Mouse (Mus musculus) kidney, adult 2 months (tissue): Measurements from ENCODE around the gene 2900026A02Rik. TPM values are rescaled to one million over a fixed set of nuclear protein-coding genes. Genes with fewer than 3 reads are reported as not detected.
A peak's percentile ranks its signal among the peaks of the same experiment; 100 is the strongest.

ENCODE experiments used
- DNase-seq: peaks from one replicate; pipeline ENCODE4 v3.0.0; 2021
- H3K27ac ChIP-seq: fragments of 200-500 bp; 2 replicates; pipeline ENCODE4 v1.5.1; 2012; ENCODE audit warnings: low read depth, low read length, control low read depth, inconsistent platforms; ENCODE audit not compliant: insufficient read depth
- H3K27me3 ChIP-seq: fragments of 200-500 bp; replicated peaks from 2 replicates; pipeline ENCODE4 v1.6.1; 2012; ENCODE audit warnings: mild to moderate bottlenecking, moderate library complexity, low read length, inconsistent platforms; ENCODE audit not compliant: control insufficient read depth, insufficient read depth
- H3K36me3 ChIP-seq: fragments of 200-500 bp; 2 replicates; pipeline ENCODE4 v1.6.1; 2012; ENCODE audit warnings: mild to moderate bottlenecking, moderate library complexity, low read length, inconsistent platforms; ENCODE audit not compliant: control insufficient read depth, insufficient read depth
- H3K4me1 ChIP-seq: fragments of 200-500 bp; 2 replicates; pipeline ENCODE4 v1.6.1; 2011; ENCODE audit warnings: low read length; ENCODE audit not compliant: control insufficient read depth, insufficient read depth
- H3K4me3 ChIP-seq: fragments of 200-500 bp; 2 replicates; pipeline ENCODE4 v1.5.1; 2011; ENCODE audit warnings: mild to moderate bottlenecking, low read depth, low read length, control low read depth; ENCODE audit not compliant: insufficient read depth
- CTCF ChIP-seq: fragments of 200-500 bp; conservative IDR thresholded peaks from 2 replicates; pipeline ENCODE4 v1.5.1; 2011; ENCODE audit warnings: low read depth, mild to moderate bottlenecking, control low read depth, low read length, moderate library complexity, mixed read lengths; ENCODE audit not compliant: insufficient read depth, insufficient read length
- POLR2A ChIP-seq: fragments of 200-500 bp; IDR thresholded peaks from one replicate; pipeline ENCODE4 v1.6.1; 2011; ENCODE audit warnings: low read depth, low read length, control low read depth
- WGBS: fragments of 180-500 bp; shearing (Covaris S2); methylation state at CpG from one replicate; pipeline ENCODE4 v1.1.7; 2018; 5-methylcytosine and 5-hydroxymethylcytosine counted together
- polyA plus RNA-seq: library from polyadenylated mRNA; depleted of rRNA; stranded (reverse); fragments of >200 nt; gene quantifications from 2 replicates; pipeline ENCODE4 v1.2.3, GENCODE M21; 2012; rRNA removed

Gene 2900026A02Rik
- 14.3 and 15.0 TPM in 2 replicates for polyA plus RNA-seq

DNA sequence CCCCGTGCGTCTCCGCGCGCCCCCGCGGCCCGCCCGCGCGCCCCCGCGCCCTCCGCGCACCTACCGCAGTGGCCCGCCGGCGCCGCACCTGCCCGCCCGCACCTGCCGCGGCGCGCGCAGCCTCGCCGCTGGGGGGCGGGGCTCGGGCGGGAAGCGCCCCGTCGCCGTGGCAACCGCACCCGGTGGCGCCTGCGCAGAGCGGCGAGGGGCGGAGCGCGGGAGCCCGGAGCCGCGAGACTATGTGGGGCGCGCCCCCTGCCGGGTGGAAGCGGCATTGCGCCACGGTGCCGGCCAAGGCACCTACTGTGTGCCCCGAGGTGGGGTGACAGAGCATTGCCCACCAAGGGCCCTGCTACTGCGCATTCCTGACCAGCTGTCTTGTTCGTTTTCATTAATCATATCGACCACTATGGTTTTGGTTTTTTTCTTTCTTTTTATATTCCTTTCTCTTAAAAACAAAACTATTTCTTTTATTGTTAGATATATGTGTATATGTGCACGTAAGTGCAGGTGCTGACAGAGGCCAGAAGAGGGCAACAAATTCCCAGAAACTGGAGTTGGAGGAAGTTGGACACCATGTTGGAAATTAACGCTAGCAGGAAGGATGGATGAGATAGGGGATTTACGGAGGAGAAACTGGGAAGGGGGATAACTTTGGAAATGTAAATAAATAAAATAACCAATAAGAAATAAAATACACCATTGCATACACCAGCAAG is at the start of gene 2900026A02Rik:
2900026A02Rik (minus strand) TSS at position 90 of the 719 bp plus-strand sequence.
- H3K36me3 ChIP-seq, result no peaks in the 10 kb centered on the region
- peak within 1 kb of the TSS; percentile 86 for H3K4me3 ChIP-seq
- peak within 1 kb of the TSS; percentile 80 for H3K27ac ChIP-seq
- H3K27me3 ChIP-seq, result no peaks in the 10 kb centered on the region
- TF ChIP-seq POLR2A, result no peak
- TF ChIP-seq CTCF, result peak; percentile 73
- 13% methylated on average over 53 of the region's 62 CpGs for WGBS
- peak; percentile 89 for DNase-seq
- H3K4me1 ChIP-seq, result peaks cover 33% of the 10 kb centered on the region

- TF ChIP-seq CTCF (no peak), POLR2A (no peak)
- WGBS, result 87% methylated on average over 3 of the region's 3 CpGs
- no peak for DNase-seq
These were observed 49.0 kb upstream of the 2900026A02Rik start for GRCm38 (mm10) chr5:113270043-113270442.

GRCm38 (mm10) chr5:113268246-113268645 is 47.2 kb upstream of the 2900026A02Rik start:
- Histone ChIP-seq H3K27me3 (no peaks in the 10 kb centered on the region), H3K36me3 (no peaks in the 10 kb centered on the region), H3K4me1 (no peaks in the 10 kb centered on the region), H3K27ac (no peak overlapping the region), H3K4me3 (no peak overlapping the region)
- no peak for TF ChIP-seq POLR2A
- no peak for DNase-seq

More at GRCm38 (mm10) chr5:113270043-113270442, 49.0 kb upstream of the 2900026A02Rik start:
- H3K27ac ChIP-seq, result no peak overlapping the region
- H3K4me1 ChIP-seq, result no peaks in the 10 kb centered on the region
- no peaks in the 10 kb centered on the region for H3K27me3 ChIP-seq
- no peak overlapping the region for H3K4me3 ChIP-seq
- no peaks in the 10 kb centered on the region for H3K36me3 ChIP-seq

- WGBS, result 81% methylated on average over 8 of the region's 8 CpGs
- Histone ChIP-seq H3K4me3 (no peak overlapping the region), H3K27me3 (no peaks in the 10 kb centered on the region), H3K4me1 (no peaks in the 10 kb centered on the region), H3K36me3 (no peaks in the 10 kb centered on the region), H3K27ac (no peak overlapping the region)
- DNase-seq, result no peak
- TF ChIP-seq POLR2A (no peak), CTCF (no peak)
These were observed 44.6 kb upstream of the 2900026A02Rik start for GRCm38 (mm10) chr5:113265637-113266036.

GRCm38 (mm10) chr5:113250806-113251205 is 29.8 kb upstream of the 2900026A02Rik start:
- Histone ChIP-seq H3K4me3 (no peak overlapping the region), H3K36me3 (no peaks in the 10 kb centered on the region), H3K27me3 (no peaks in the 10 kb centered on the region), H3K27ac (no peak overlapping the region), H3K4me1 (no peaks in the 10 kb centered on the region)
- TF ChIP-seq POLR2A (no peak), CTCF (no peak)
- WGBS, result 96% methylated on average over 11 of the region's 11 CpGs
- DNase-seq, result no peak

- no peak for DNase-seq
- H3K36me3 ChIP-seq, result no peaks in the 10 kb centered on the region
- no peak overlapping the region for H3K4me3 ChIP-seq
- no peak overlapping the region for H3K27ac ChIP-seq
- H3K27me3 ChIP-seq, result no peaks in the 10 kb centered on the region
- H3K4me1 ChIP-seq, result no peaks in the 10 kb centered on the region
- no peak for TF ChIP-seq CTCF
- no peak for TF ChIP-seq POLR2A
- 73% methylated on average over 8 of the region's 8 CpGs for WGBS
These were observed 28.4 kb upstream of the 2900026A02Rik start for GRCm38 (mm10) chr5:113249263-113249930.

GRCm38 (mm10) chr5:113230196-113230595 is 9.2 kb upstream of the 2900026A02Rik start:
- no peak overlapping the region for H3K27ac ChIP-seq

More at GRCm38 (mm10) chr5:113230196-113230595, 9.2 kb upstream of the 2900026A02Rik start:
- H3K27me3 ChIP-seq, result no peaks in the 10 kb centered on the region
- no peaks in the 10 kb centered on the region for H3K36me3 ChIP-seq
- TF ChIP-seq CTCF, result no peak
- no peak for TF ChIP-seq POLR2A
- H3K4me1 ChIP-seq, result peaks cover 4% of the 10 kb centered on the region; the same call in 1 of the 2 replicates
- WGBS, result 54% methylated on average over 5 of the region's 5 CpGs
- peak; percentile 7 for DNase-seq
- H3K4me3 ChIP-seq, result no peak overlapping the region
